Mouse (Mus musculus) heart, embryonic 14.5 days (tissue): ENCODE results near the gene Ift46. TPM values are rescaled to one million over a fixed set of nuclear protein-coding genes. Genes with fewer than 3 reads are reported as not detected.

Source experiments
- ATAC-seq: fragments of 200-750 bp; cut with Nextera tagmentation; 2 replicates; pipeline ENCODE4 v1.8.0; 2017; ENCODE audit warnings: low read depth, moderate TSS enrichment; ENCODE audit not compliant: insufficient number of reproducible peaks, insufficient read depth, low FRiP score
- H3K27ac ChIP-seq, 2 experiments: fragments of 200-500 bp in 1 of 2; fragments of 300-500 bp in 1 of 2; sonication (generic) in 1 of 2; replicated peaks in 1 of 2; 2 replicates each; pipeline ENCODE4 v1.5.1; 2012 to 2014; ENCODE audit warnings: low read depth in 2 of 2, low read length in 2 of 2, control low read depth in 1 of 2, mild to moderate bottlenecking in 1 of 2, mixed read lengths in 1 of 2; ENCODE audit not compliant: control insufficient read depth in 1 of 2, insufficient read depth in 1 of 2
- H3K27me3 ChIP-seq: fragments of 300-500 bp; sonication (generic); 2 replicates; pipeline ENCODE4 v1.6.1; 2014; ENCODE audit warnings: mild to moderate bottlenecking, low read length, control low read depth; ENCODE audit not compliant: control insufficient read depth, insufficient read depth
- H3K36me3 ChIP-seq: fragments of 300-500 bp; sonication (generic); 2 replicates; pipeline ENCODE4 v1.6.1; 2014; ENCODE audit warnings: mild to moderate bottlenecking, control low read depth, low read length, mixed read lengths; ENCODE audit not compliant: control insufficient read depth, insufficient read depth
- H3K4me1 ChIP-seq, 2 experiments: fragments of 200-500 bp in 1 of 2; fragments of 300-500 bp in 1 of 2; sonication (generic) in 1 of 2; 2 replicates each; pipeline ENCODE4 v1.6.1; 2012 to 2014; ENCODE audit warnings: low read length in 2 of 2, control low read depth in 1 of 2, mixed read lengths in 1 of 2; ENCODE audit not compliant: control insufficient read depth in 2 of 2, insufficient read depth in 2 of 2
- H3K4me2 ChIP-seq: fragments of 300-500 bp; sonication (generic); 2 replicates; pipeline ENCODE4 v1.6.1; 2014; ENCODE audit warnings: mild to moderate bottlenecking, low read length
- H3K4me3 ChIP-seq, 2 experiments: fragments of 200-500 bp in 1 of 2; fragments of 300-500 bp in 1 of 2; sonication (generic) in 1 of 2; 2 replicates each; pipeline ENCODE4 v1.5.1; 2012 to 2014; ENCODE audit warnings: low read length in 2 of 2, mild to moderate bottlenecking in 2 of 2, control low read depth in 1 of 2, low read depth in 1 of 2, moderate library complexity in 1 of 2; ENCODE audit not compliant: control insufficient read depth in 1 of 2, insufficient read depth in 1 of 2
- H3K9ac ChIP-seq: fragments of 300-500 bp; sonication (generic); 2 replicates; pipeline ENCODE4 v1.6.1; 2014; ENCODE audit warnings: mild to moderate bottlenecking, low read length
- H3K9me3 ChIP-seq: fragments of 300-500 bp; sonication (generic); 2 replicates; pipeline ENCODE4 v1.6.1; 2016; ENCODE audit warnings: low read length, control low read depth; ENCODE audit not compliant: control insufficient read depth
- WGBS: fragments of 180-500 bp; shearing (Covaris S2); extraction: QIAGEN DNeasy Blood & Tissue Kit; methylation state at CpG from one replicate; pipeline ENCODE4 v1.1.7; 2014; 5-methylcytosine and 5-hydroxymethylcytosine counted together
- polyA plus RNA-seq: library from polyadenylated mRNA; unstranded; fragments of >200 nt; fragmentation: Nextera tagmentation; extraction: Ambion mirVana; gene quantifications from 2 replicates; pipeline ENCODE4 v1.2.1, GENCODE M21; 2014

Ift46 gene
- polyA plus RNA-seq, 1 experiment from 2014 or later: 73.8 TPM

GRCm38 (mm10) chr9:44801669-44802068 is 34.0 kb downstream of the Ift46 start:
- WGBS: 78% methylated on average over 6 of the region's 6 CpGs
- Histone ChIP-seq H3K27ac (no peak overlapping the region), H3K4me1 (peaks cover 6 to 10% of the 10 kb centered on the region in 2 experiments; a peak in 2 of 4 replicates), H3K4me2 (no peak overlapping the region), H3K9me3 (no peaks in the 10 kb centered on the region), H3K27me3 (peaks cover 22% of the 10 kb centered on the region), H3K36me3 (peaks cover 24% of the 10 kb centered on the region), H3K9ac (no peak overlapping the region), H3K4me3 (no peak overlapping the region)
- no peak for ATAC-seq

DNA sequence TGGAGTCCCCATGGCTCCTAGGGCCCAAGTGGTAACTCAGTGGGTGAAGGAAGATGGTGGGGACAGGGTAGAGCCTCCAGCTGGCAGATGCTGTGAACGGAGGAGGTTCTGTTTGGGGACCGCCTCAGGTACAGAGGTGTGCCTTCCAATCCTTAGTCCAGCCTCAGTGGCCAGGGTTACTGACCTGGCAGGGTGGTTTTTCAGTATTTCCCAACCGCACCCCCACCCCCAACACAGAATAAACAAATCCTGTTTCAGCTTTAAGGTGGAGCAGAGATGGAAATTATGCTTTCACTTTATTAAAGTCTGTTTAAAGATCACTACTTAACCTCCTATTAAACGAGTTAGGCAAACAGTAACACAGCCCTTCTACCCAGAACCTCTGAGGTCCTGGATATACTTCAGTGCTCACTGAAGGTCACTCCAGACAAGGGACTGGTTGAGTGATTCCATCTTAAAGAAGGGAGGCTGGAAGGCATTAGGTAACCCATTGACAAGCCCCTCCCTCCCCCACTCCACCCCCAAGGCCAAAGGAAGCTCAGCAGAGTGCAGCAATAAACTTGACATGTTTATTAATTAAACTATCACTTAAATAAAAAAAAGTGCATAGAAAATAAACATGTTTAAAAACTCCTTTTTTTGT is 35.2 kb downstream of the Ift46 start, which contains the start of gene Ttc36:
Ttc36 (minus strand) TSS at position 265 of the 643 bp plus-strand sequence.
- Histone ChIP-seq H3K4me1 (peaks cover 6 to 10% of the 10 kb centered on the region in 2 experiments; a peak in 2 of 4 replicates), H3K4me2 (no peak within 1 kb of the TSS), H3K4me3 (no peak within 1 kb of the TSS), H3K9me3 (no peaks in the 10 kb centered on the region), H3K9ac (no peak within 1 kb of the TSS), H3K36me3 (peaks cover 36% of the 10 kb centered on the region), H3K27ac (no peak within 1 kb of the TSS), H3K27me3 (peaks cover 16% of the 10 kb centered on the region)
- ATAC-seq: no peak
- WGBS: 78% methylated on average over 4 of the region's 4 CpGs

GRCm38 (mm10) chr9:44804678-44805077 is 37.0 kb downstream of the Ift46 start:
- H3K9me3 ChIP-seq: no peaks in the 10 kb centered on the region
- H3K36me3 ChIP-seq: peaks cover 54% of the 10 kb centered on the region

DNA sequence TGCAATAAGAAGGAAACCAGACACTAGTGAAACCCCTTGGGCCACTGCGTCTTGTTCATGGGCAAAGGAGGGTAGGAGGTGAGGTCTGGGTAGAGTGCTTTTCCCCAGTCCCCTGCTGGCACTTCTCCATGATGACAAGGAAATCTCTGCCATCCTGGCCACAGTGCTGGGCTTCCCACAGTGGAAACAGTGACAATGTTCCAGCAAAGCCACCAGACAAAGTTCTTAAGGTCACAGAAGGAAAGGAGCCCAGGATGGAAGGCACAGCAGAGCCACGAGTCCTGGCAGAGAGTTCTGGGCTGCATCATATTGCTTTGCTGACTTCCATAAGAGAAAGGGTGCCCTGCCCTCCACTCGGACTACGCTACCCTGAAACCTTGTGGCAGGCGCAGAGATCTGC is 37.8 kb downstream of the Ift46 start:
- WGBS: 92% methylated on average over 5 of the region's 5 CpGs
- H3K9ac ChIP-seq: no peak overlapping the region
- no peak for ATAC-seq
- H3K4me1 ChIP-seq: no peaks in the 10 kb centered on the region
- H3K9me3 ChIP-seq: no peaks in the 10 kb centered on the region
- peaks cover 63% of the 10 kb centered on the region for H3K36me3 ChIP-seq
- no peak overlapping the region for H3K4me2 ChIP-seq
- H3K4me3 ChIP-seq: no peak overlapping the region
- H3K27me3 ChIP-seq: peaks cover 4% of the 10 kb centered on the region; the same call in 1 of the 2 replicates
- H3K27ac ChIP-seq: no peak overlapping the region

More at GRCm38 (mm10) chr9:44804678-44805077, 37.0 kb downstream of the Ift46 start:
- H3K27ac ChIP-seq: no peak overlapping the region
- no peak overlapping the region for H3K4me3 ChIP-seq
- H3K4me2 ChIP-seq: no peak overlapping the region
- ATAC-seq: no peak
- 89% methylated on average over 10 of the region's 10 CpGs for WGBS
- H3K27me3 ChIP-seq: peaks cover 7% of the 10 kb centered on the region; the same call in 1 of the 2 replicates
- no peak overlapping the region for H3K9ac ChIP-seq
- peaks cover 0 to 4% of the 10 kb centered on the region in 2 experiments; a peak in 1 of 4 replicates for H3K4me1 ChIP-seq

GRCm38 (mm10) chr9:44807141-44807540 is 39.4 kb downstream of the Ift46 start:
- no peak overlapping the region for H3K4me2 ChIP-seq
- no peak overlapping the region for H3K27ac ChIP-seq
- no peaks in the 10 kb centered on the region for H3K9me3 ChIP-seq
- ATAC-seq: no peak
- WGBS: 66% methylated on average over 5 of the region's 5 CpGs
- peaks cover 79% of the 10 kb centered on the region for H3K36me3 ChIP-seq
- H3K4me1 ChIP-seq: no peaks in the 10 kb centered on the region
- H3K9ac ChIP-seq: no peak overlapping the region
- H3K4me3 ChIP-seq: no peak overlapping the region
- no peaks in the 10 kb centered on the region for H3K27me3 ChIP-seq

DNA sequence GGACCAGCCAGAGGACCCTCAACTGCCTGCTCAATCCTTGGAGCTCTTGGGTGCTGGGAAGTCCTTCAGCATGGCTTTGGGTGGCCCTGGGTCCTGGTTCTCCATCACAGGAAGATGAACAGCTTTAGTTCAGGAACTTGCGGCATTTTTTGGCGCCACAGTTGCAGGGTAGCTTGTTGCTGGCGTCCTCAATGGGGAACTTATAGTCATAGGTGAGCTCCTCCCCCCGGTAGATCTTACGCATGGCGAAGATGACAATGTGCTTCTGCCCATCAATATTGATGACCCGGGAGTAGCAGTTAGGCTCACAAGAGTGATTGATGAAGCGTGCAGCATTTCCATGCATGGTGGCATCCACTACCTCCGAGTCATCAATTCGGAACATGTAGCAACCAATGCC is 40.1 kb downstream of the Ift46 start:
- WGBS: 95% methylated on average over 10 of the region's 10 CpGs
- Histone ChIP-seq H3K4me2 (no peak overlapping the region), H3K9ac (no peak overlapping the region), H3K9me3 (no peaks in the 10 kb centered on the region), H3K4me3 (no peak overlapping the region), H3K27me3 (no peaks in the 10 kb centered on the region), H3K4me1 (no peaks in the 10 kb centered on the region), H3K36me3 (peaks cover 85% of the 10 kb centered on the region), H3K27ac (no peak overlapping the region)
- no peak for ATAC-seq

DNA sequence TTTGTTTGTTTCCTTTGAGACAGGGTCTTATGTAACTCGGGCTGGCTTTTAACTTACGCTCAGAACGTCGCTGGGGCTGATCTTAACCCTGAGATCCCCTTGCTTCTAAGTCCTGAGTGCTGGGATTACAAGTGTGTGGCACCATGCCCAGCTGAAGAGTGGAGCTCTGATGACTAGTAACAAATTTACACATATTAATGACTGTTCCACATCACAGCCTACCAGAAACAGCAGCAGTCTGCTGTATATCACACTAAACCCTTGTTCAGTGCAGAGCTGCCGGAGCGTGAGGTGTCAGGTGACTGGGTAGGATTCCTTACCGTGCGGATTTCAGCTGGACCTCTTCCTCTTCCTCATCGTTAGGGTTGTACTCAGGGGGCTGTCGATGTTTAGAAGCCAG is 42.6 kb downstream of the Ift46 start:
- no peak overlapping the region for H3K9ac ChIP-seq
- no peaks in the 10 kb centered on the region for H3K9me3 ChIP-seq
- no peak overlapping the region for H3K4me2 ChIP-seq
- 80% methylated on average over 10 of the region's 10 CpGs for WGBS
- H3K27me3 ChIP-seq: no peaks in the 10 kb centered on the region
- peaks cover 99% of the 10 kb centered on the region for H3K36me3 ChIP-seq
- no peak overlapping the region for H3K27ac ChIP-seq
- H3K4me3 ChIP-seq: no peak overlapping the region
- ATAC-seq: no peak
- H3K4me1 ChIP-seq: no peaks in the 10 kb centered on the region

GRCm38 (mm10) chr9:44814179-44814578 is 46.5 kb downstream of the Ift46 start:
- Histone ChIP-seq H3K4me2 (no peak overlapping the region), H3K4me1 (no peaks in the 10 kb centered on the region), H3K27ac (no peak overlapping the region), H3K4me3 (no peak overlapping the region), H3K9ac (no peak overlapping the region), H3K27me3 (no peaks in the 10 kb centered on the region), H3K36me3 (peaks cover 100% of the 10 kb centered on the region), H3K9me3 (no peaks in the 10 kb centered on the region)
- ATAC-seq: no peak
- 90% methylated on average over 8 of the region's 8 CpGs for WGBS
